Mouse (Mus musculus): ENCODE measurements around the gene Dse.

Dse gene

DNA sequence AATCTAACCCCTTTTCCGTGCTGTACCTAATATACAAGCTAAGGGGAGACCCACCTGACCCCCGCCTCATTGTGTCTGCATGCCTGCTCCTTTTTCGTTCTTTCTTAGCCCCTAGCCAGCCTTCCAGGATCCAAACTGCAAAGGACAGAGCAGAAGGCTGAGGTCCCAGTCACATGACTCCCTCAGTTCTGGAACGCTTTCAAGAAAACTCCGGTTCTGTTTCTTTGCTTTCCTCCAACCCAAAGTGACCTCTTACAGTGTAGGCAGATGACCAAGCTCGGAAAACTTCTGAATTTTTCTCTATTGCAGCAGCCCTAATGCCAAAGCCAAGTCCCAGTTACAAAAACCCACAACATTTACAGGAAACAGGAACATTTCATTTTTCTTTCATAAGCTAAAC lies 79.1 kb downstream of the Dse start:
- ATAC-seq (ENCODE audit: low TSS enrichment): no peak

DNA sequence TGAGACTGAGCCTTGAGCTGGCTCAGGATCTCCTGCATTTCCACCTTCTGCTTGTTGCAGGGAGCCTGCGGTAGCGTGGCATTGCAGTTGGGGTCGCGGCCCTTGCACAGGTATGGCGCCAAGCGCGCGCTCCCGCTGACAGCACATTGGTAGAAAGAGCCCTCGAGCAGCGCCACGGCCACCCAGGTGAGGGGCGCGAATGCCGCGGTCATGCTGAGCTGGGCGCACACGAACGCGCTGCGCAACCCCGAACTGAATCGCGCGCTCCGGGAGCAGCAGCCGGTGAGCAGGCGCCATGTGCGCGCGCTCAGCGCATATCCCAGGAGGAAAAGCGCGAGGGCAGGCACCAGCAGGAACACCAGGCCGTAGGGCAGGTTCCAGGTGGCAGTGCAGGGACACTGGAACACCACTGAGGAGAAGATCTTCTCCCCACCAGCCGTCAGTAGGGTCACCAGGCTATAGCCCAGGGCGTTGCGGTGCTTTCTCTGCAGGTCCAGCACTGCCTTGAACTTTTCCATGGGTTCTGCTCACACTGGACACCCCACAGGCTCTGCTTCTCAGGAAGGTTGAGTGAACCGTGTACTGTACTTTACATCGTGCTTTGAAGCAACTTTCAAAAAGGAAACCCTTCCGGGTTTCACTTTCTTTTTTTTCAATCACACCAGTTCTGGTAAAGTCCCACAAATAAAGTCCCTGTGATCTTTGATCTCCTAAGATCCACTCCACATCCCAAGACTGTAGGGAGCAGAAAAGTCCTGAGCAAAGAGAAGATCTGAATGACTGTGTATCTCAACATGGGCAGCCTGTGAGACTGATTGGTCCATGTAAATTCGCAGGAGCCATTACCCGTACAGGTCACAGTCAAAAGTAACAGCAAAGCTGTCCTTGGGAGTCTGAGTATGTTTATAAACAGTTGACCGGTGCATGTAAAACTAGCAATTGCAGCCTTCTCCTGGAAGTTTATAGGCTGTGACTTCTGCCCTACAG lies 79.8 kb downstream of the Dse start, which contains the start of gene Calhm6:
Gene Calhm6, minus strand, starts transcription at position 593 of the 987 bp plus-strand sequence.
- ATAC-seq (ENCODE audit: low TSS enrichment): peak; percentile 98

GRCm38 (mm10) chr10:34118421-34118820 lies 89.1 kb downstream of the Dse start:
- no peak for ATAC-seq (ENCODE audit: low TSS enrichment)

DNA sequence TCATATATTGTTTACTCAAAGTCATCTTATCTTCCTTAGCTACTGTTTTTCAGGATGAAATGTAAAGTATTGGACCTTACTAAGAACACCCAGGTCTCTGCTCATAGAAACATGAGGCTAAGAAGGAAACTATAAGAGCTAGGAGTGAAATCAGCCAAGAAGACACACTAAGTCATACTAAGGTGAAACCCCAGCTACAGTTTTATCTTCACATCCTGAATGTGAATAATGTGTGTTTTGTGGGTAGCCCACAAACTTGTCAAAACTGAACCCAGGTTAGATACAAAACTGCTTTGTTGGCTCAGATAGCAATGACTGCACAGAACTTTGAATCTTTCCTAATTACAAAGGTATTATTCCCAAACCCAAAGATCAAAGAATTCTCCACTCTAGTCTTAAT lies 89.7 kb downstream of the Dse start:
- ATAC-seq (ENCODE audit: low TSS enrichment): no peak

DNA sequence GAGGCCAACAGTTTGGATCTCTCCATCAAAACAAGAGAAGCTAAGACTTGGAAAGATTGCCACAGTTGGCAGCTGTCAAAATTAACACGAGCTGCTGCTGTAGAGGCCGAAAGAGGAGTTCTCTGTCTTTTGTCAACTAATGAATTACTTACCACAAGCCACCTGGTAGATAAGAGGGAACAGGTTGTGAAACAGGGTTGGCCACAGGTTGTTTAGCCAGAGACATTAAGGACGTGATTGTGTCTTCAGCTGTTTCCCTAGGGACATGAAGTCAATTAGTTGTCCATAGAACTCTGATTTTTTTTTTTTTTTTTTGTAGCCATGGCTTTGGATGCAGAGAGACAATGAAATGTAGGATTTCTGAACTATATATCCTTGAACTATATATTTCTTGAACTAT lies 90.4 kb downstream of the Dse start:
- no peak for ATAC-seq (ENCODE audit: low TSS enrichment)

- no peak for ATAC-seq (ENCODE audit: low TSS enrichment)
Observed at GRCm38 (mm10) chr10:34111964-34112738, 95.4 kb downstream of the Dse start.

- ATAC-seq (ENCODE audit: low TSS enrichment): no peak
Observed at GRCm38 (mm10) chr10:34110863-34111465, 96.6 kb downstream of the Dse start.

All from frontal cortex, adult (tissue).